Mouse (Mus musculus) kidney, postnatal 0 days (tissue): ENCODE measurements around the gene Abca8b. TPM values are rescaled to one million over a fixed set of nuclear protein-coding genes. Genes with fewer than 3 reads are reported as not detected.

Experiments
- ATAC-seq: fragments of 200-750 bp; cut with Nextera tagmentation; replicated peaks from 2 replicates; pipeline ENCODE4 v1.8.0; 2017; ENCODE audit warnings: low read depth, moderate number of reproducible peaks, moderate TSS enrichment, moderate library complexity; ENCODE audit not compliant: low FRiP score
- DNase-seq: peaks from one replicate; pipeline ENCODE4 v3.0.0-alpha.2; 2016; ENCODE audit warnings: low spot score
- H3K27ac ChIP-seq: fragments of 300-500 bp; sonication (generic); 2 replicates; pipeline ENCODE4 v1.5.1; 2014; ENCODE audit warnings: mild to moderate bottlenecking
- H3K27me3 ChIP-seq: fragments of 300-500 bp; sonication (generic); 2 replicates; pipeline ENCODE4 v1.6.1; 2014; ENCODE audit warnings: low read length, mixed read lengths; ENCODE audit not compliant: insufficient read depth
- H3K36me3 ChIP-seq: fragments of 300-500 bp; sonication (generic); 2 replicates; pipeline ENCODE4 v1.6.1; 2014; ENCODE audit warnings: low read length, mixed read lengths; ENCODE audit not compliant: insufficient read depth
- H3K4me1 ChIP-seq: fragments of 300-500 bp; sonication (generic); replicated peaks from 2 replicates; pipeline ENCODE4 v1.6.1; 2014; ENCODE audit warnings: antibody characterized with exemption, low read length, mixed read lengths; ENCODE audit not compliant: insufficient read depth
- H3K4me2 ChIP-seq: fragments of 300-500 bp; sonication (generic); 2 replicates; pipeline ENCODE4 v1.6.1; 2014; ENCODE audit warnings: mild to moderate bottlenecking, low read length, moderate library complexity, mixed read lengths
- H3K4me3 ChIP-seq: fragments of 300-500 bp; sonication (generic); replicated peaks from 2 replicates; pipeline ENCODE4 v1.5.1; 2014; ENCODE audit warnings: low read depth, low read length
- H3K9ac ChIP-seq: fragments of 300-500 bp; sonication (generic); 2 replicates; pipeline ENCODE4 v1.6.1; 2014; ENCODE audit warnings: low read depth, low read length
- H3K9me3 ChIP-seq: fragments of 300-500 bp; sonication (generic); replicated peaks from 2 replicates; pipeline ENCODE4 v1.6.1; 2016; ENCODE audit warnings: low read length, inconsistent platforms, mixed read lengths
- CTCF ChIP-seq: IDR thresholded peaks from 2 replicates; pipeline ENCODE4 v1.5.1; 2016; ENCODE audit warnings: antibody characterized with exemption, low read depth, mild to moderate bottlenecking, moderate library complexity
- WGBS: fragments of 180-500 bp; shearing (Covaris S2); extraction: QIAGEN DNeasy Blood & Tissue Kit; methylation state at CpG from one replicate; pipeline ENCODE4 v1.1.7; 2014; 5-methylcytosine and 5-hydroxymethylcytosine counted together
- polyA plus RNA-seq: library from polyadenylated mRNA; unstranded; fragments of >200 nt; fragmentation: Nextera tagmentation; extraction: Ambion mirVana; gene quantifications from 2 replicates; pipeline ENCODE4 v1.2.1, GENCODE M21; 2015

Abca8b gene
- polyA plus RNA-seq, 1 experiment from 2014 or later, result 0.38 TPM

DNA sequence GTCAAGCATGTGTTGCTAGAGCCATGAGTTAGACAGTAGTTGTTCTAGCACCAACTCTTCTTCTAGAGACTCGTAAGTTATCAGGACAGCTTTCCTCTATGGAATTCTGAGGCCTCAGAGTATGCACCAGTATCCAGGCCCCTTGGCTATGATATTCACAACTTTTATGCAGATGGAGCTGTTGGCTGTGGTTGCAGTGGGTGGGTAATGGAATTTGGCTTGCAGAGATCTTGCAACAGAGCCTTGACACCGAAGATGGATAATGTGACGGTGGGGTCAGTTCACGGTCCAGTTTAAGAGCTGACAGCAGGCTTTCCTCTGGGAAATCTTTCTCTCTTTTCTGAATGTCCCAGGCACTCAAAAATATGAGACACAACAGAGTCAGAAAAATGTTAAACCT lies 110.8 kb downstream of the Abca8b start:
- no peak for ATAC-seq
- 49% methylated on average over 4 of the region's 4 CpGs for WGBS
- DNase-seq, result peak; percentile 74
- Histone ChIP-seq H3K4me2 (no peak overlapping the region), H3K4me3 (no peak overlapping the region), H3K27me3 (no peaks in the 10 kb centered on the region), H3K36me3 (no peaks in the 10 kb centered on the region), H3K4me1 (no peaks in the 10 kb centered on the region), H3K9ac (no peak overlapping the region), H3K27ac (no peak overlapping the region), H3K9me3 (no peaks in the 10 kb centered on the region)
- TF ChIP-seq CTCF, result no peak

DNA sequence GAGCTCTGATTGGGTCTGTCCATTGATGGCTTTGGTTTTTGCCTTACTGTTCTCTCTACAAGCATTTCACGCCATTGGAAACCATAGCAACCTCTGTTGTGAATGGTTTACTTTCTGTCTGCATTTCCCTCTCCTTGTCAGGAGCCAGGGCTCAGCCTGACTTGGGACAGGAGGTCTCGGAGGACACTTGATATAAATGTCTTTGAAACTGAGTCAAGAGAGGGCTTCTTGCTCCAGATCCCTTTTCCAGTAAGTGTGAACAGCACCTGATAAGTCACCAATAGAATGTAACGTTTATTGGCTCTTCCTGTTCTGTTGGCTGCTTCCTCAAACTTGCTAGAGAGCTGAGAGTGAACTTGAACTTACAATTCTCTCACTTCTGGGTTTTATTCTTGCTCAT lies 111.5 kb downstream of the Abca8b start:
- H3K4me1 ChIP-seq, result no peaks in the 10 kb centered on the region
- no peak overlapping the region for H3K27ac ChIP-seq
- H3K4me2 ChIP-seq, result no peak overlapping the region
- no peak for ATAC-seq
- no peak for TF ChIP-seq CTCF
- no peaks in the 10 kb centered on the region for H3K36me3 ChIP-seq
- H3K27me3 ChIP-seq, result no peaks in the 10 kb centered on the region
- no peak overlapping the region for H3K4me3 ChIP-seq
- H3K9me3 ChIP-seq, result no peaks in the 10 kb centered on the region
- WGBS, result 48% methylated on average over 3 of the region's 3 CpGs
- no peak overlapping the region for H3K9ac ChIP-seq
- no peak for DNase-seq

Other genes starting within 250 kb of the Abca8b start
- not detected in 2 replicates for gene 1700012B07Rik, start 167.8 kb downstream of the Abca8b start, polyA plus RNA-seq
- gene Abca8a, start 100.1 kb upstream of the Abca8b start, polyA plus RNA-seq, result 0.19 and 0.70 TPM in 2 replicates
- gene Abca9, start 172.4 kb upstream of the Abca8b start, polyA plus RNA-seq, result 0.94 and 0.99 TPM in 2 replicates